Mouse (Mus musculus): ENCODE results near the gene Kdm5b.

DNA sequence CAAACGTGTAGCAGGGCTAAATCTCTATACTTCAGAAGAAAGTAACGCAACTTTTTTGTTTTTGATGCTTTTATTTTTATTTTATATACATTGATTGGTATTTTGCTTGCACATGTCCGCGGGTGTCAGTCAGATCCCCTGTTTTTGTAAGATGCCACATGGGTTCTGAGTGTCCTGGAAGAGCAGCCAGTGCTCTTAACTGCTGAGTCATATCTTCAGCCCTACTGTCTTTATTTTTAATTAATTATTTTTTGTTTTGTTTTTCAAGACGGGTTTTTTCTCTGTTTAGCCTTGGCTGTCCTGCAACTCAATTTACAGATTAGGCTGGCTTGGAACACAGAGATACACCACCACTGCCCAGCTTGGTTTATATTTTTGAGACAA is 14.0 kb downstream of the Kdm5b start:
- TF ChIP-seq CTCF (conservative IDR thresholded peaks at IDR 0.05; ENCODE audit: low read length) (no peak), POU5F1 (IDR thresholded peaks at IDR 0.05; ENCODE audit: borderline replicate concordance, low read length) (no peak)
